Comparison of ENCODE assay signal across 9 mouse cellular contexts in the genomic region with DNA sequence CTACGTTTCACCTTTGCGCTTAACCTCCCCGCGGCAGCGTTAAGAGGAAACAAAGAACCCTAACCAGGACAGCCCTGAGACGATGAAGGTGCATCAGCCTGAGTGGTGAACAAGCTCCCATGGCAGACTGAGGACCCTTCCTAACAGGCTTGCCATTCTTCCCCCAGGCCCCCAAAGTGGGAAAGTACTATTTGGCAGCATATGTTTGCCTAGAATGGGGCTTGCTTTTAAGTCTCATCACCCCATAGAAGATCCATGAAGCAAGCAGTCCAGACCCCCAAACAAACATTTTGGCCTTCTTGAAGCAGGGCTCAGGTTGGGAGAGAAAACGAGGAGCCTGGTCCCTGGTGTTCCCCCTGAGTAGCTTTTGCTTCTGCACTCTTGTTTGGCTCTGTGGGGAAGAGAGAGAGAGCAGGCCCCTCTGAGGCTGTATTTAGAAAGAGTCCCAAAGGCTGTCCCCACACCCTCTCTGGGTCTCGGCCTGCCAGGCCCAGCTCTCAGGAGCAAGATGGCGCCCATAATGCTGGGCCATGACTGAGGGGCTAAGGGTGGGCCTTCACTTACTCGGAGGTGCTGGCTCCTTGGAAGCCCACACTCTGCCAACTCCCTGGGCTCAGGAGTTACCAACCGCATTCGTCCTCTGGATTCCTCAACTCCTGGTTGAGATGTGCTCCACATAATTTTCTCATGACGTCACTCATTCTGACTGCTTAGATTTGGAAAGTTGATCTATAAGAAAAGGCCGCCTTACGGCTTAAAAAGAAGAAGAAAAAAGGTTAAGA. TPM values are rescaled to one million over a fixed set of nuclear protein-coding genes. Genes with fewer than 3 reads are reported as not detected.
DNase-seq lines count a peak whose midpoint lies in the region; ATAC-seq and TF ChIP-seq lines count a peak whose summit lies in the region.
"Had no signal": no experiment of that assay in that cellular context is flagged by ENCODE, and none has a peak within 500 bp of the region (broad histone marks: within the 10 kb centered on the region; RNA-seq: fewer than 3 reads in every experiment).

No protein-coding gene starts in this region.

- intact Hi-C loops in gastrocnemius, adult 2 months (cut with DNase I): no loop called here

- H3K9me3 ChIP-seq in liver, embryonic 12.5 days (replicated peaks): no peaks in the 10 kb centered on the region
- no peaks in the 10 kb centered on the region for H3K9me3 ChIP-seq in limb, embryonic 10.5 days (replicated peaks)

- TF ChIP-seq POLR2A in liver, adult 2 months (IDR thresholded peaks at IDR 0.05; ENCODE audit: extremely low read depth, insufficient read depth, low read length): no peak
- TF ChIP-seq POLR2A in cortical plate, adult 2 months (IDR thresholded peaks at IDR 0.05; ENCODE audit: extremely low read depth, insufficient read depth, low read length): no peak

- H3K79me2 ChIP-seq in liver, adult 2 months (ENCODE audit: control insufficient read depth, insufficient read depth, low read length): no peaks in the 10 kb centered on the region

- no peaks in the 10 kb centered on the region for H3K4me1 ChIP-seq in liver, adult 2 months (ENCODE audit: control insufficient read depth, insufficient read depth, low read length)
- H3K4me1 ChIP-seq in liver, embryonic 12.5 days: no peaks in the 10 kb centered on the region
- H3K4me1 ChIP-seq in cortical plate, adult 2 months (ENCODE audit: control insufficient read depth, insufficient read depth, low read length): no peaks in the 10 kb centered on the region
- peaks cover 10% of the 10 kb centered on the region for H3K4me1 ChIP-seq in limb, embryonic 10.5 days

- H3K27me3 ChIP-seq in liver, adult 2 months (ENCODE audit: control insufficient read depth, insufficient read depth, low read length): no peaks in the 10 kb centered on the region
- H3K27me3 ChIP-seq in liver, embryonic 12.5 days (replicated peaks): no peaks in the 10 kb centered on the region
- H3K27me3 ChIP-seq in limb, embryonic 10.5 days (ENCODE audit: low read depth, poor library complexity, severe bottlenecking): no peaks in the 10 kb centered on the region

- H3K36me3 ChIP-seq in liver, adult 2 months (ENCODE audit: control insufficient read depth, insufficient read depth, low read length): no peaks in the 10 kb centered on the region; the same call in 1 of the 2 replicates
- H3K36me3 ChIP-seq in liver, embryonic 12.5 days: no peaks in the 10 kb centered on the region
- no peaks in the 10 kb centered on the region for H3K36me3 ChIP-seq in limb, embryonic 10.5 days

- H3K27ac ChIP-seq in gastrocnemius, adult 2 months: peak overlapping the region; percentile 86
- H3K27ac ChIP-seq in liver, adult 2 months (replicated peaks; ENCODE audit: insufficient read depth, low read depth, low read length): peak overlapping the region; percentile 25
- H3K27ac ChIP-seq in liver, embryonic 12.5 days: no peak overlapping the region
- peak overlapping the region; percentile 89 for H3K27ac ChIP-seq in cortical plate, adult 2 months (ENCODE audit: insufficient read depth, low read length)
- H3K27ac ChIP-seq in limb, embryonic 10.5 days: peak overlapping the region; percentile 67

- peak overlapping the region; percentile 25; the same call in 1 of the 2 replicates for H3K9ac ChIP-seq in liver, adult 2 months (ENCODE audit: low read depth, low read length)
- no peak overlapping the region for H3K9ac ChIP-seq in liver, embryonic 12.5 days

- no peak for DNase-seq in gastrocnemius, adult 2 months
- no peak for DNase-seq in gastrocnemius, postnatal 4 days (ENCODE audit: low spot score in 2 of 2)
- DNase-seq in liver, adult 2 months (ENCODE audit: extremely low read depth, low read depth, low spot score): no peak
- DNase-seq in limb, embryonic 10.5 days (ENCODE audit: low spot score): no peak
- no peak for DNase-seq in adrenal gland, postnatal 36 days

- peak overlapping the region; percentile 66 for H3K4me3 ChIP-seq in gastrocnemius, adult 2 months
- peak overlapping the region; percentile 44 for H3K4me3 ChIP-seq in liver, adult 2 months (ENCODE audit: insufficient read depth, low read depth, low read length)
- no peak overlapping the region for H3K4me3 ChIP-seq in liver, embryonic 12.5 days
- H3K4me3 ChIP-seq in cortical plate, adult 2 months (ENCODE audit: insufficient read depth, low read length): no peak overlapping the region
- H3K4me3 ChIP-seq in limb, embryonic 10.5 days: no peak overlapping the region
- H3K4me3 ChIP-seq: erythroblast, embryonic 14.5 days had no signal

- no peak for TF ChIP-seq CTCF in gastrocnemius, adult 2 months (IDR thresholded peaks at IDR 0.05)
- no peak for TF ChIP-seq CTCF in liver, adult 2 months (IDR thresholded peaks at IDR 0.05; ENCODE audit: low read depth, low read length)
- TF ChIP-seq CTCF in cortical plate, adult 2 months (IDR thresholded peaks at IDR 0.05; ENCODE audit: extremely low read depth, insufficient read depth, low read length): no peak

- no peak for ATAC-seq in liver, embryonic 12.5 days
- ATAC-seq in erythroid progenitor cell, adult 5-6 weeks (replicated peaks; ENCODE audit: low FRiP score, poor library complexity, severe bottlenecking): no peak

- WGBS in liver, adult 2 months: 88% methylated on average over 15 of the region's 15 CpGs
- WGBS in liver, embryonic 12.5 days (ENCODE audit: insufficient replicate concordance): 81% methylated on average over 15 of the region's 15 CpGs
- 94% methylated on average over 15 of the region's 15 CpGs for WGBS in limb, embryonic 10.5 days

- no peak overlapping the region for H3K4me2 ChIP-seq in liver, embryonic 12.5 days

RNA-seq across cellular contexts. Expression of a gene that starts 0.6 kb away (rescaled TPM):
- 10 to 100 TPM; 22.9 to 33.8 TPM for total RNA-seq in gastrocnemius, adult 2 months (2021)
- 10 to 100 TPM; 15.9 to 20.1 TPM for total RNA-seq in gastrocnemius, postnatal 4 days (2021)
- total RNA-seq in liver, adult 2 months (2014; rRNA removed): 12.4 and 13.6 TPM in 2 replicates
- polyA plus RNA-seq in liver, adult 2 months (2012; rRNA removed): 2.9 and 3.6 TPM in 2 replicates
- 6.8 and 7.0 TPM in 2 replicates for polyA plus RNA-seq in liver, embryonic 12.5 days (2016; fragmentation: Nextera tagmentation; extraction: Ambion mirVana)
- 19.1 and 20.3 TPM in 2 replicates for polyA plus RNA-seq in cortical plate, adult 2 months (2012; rRNA removed)
- 6.4 and 8.1 TPM in 2 replicates for polyA plus RNA-seq in limb, embryonic 10.5 days (2016; fragmentation: Nextera tagmentation; extraction: Ambion mirVana)
- total RNA-seq in adrenal gland, postnatal 36 days (2021): 10 to 100 TPM; 56.1 to 75.8 TPM
- 5.0 and 5.9 TPM in 2 replicates for total RNA-seq in erythroid progenitor cell, adult 5-6 weeks (2015; ENCODE audit: low replicate concordance)
- 4.1 and 6.4 TPM in 2 replicates for total RNA-seq in erythroid progenitor cell, adult 5-6 weeks (2017; ENCODE audit: low replicate concordance)

Comparison
In these comparisons a context has a peak if more than half of its experiments do, and no peak if none do; other contexts are left out.
1. H3K4me3 ChIP-seq: peak in gastrocnemius, adult 2 months (single experiment) and liver, adult 2 months (single experiment); none in liver, embryonic 12.5 days (single experiment), cortical plate, adult 2 months (single experiment) and limb, embryonic 10.5 days (single experiment).